Mouse (Mus musculus): ENCODE measurements around the gene A830018L16Rik.

DNA sequence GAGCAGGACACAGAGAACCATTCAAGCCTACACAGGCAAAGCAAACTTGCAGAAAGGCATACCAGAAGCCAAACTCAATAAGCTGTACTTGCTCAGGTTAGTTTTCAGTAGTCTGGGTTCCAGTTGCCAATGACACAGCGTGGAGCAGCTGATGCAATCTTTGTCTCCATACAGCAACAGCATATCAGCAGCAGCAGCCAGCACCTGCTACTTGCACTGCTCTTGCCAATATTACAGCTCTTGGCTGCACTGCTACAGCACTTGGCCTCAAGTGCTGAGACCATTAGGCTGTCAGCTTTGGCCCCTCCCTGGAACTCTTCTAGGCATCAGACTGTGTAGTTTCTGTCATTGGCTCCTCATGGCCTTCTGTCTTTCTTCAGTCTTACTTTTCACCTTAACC lies 44.4 kb downstream of the A830018L16Rik start:
- no peak for TF ChIP-seq CTCF (IDR thresholded peaks at IDR 0.05; ENCODE audit: control insufficient read depth, insufficient read depth, insufficient replicate concordance, low read depth, low read length)
- no peak for TF ChIP-seq POLR2A (IDR thresholded peaks at IDR 0.05; ENCODE audit: control insufficient read depth, low read depth, low read length)

All from testis, adult 2 months (tissue).